Mouse (Mus musculus): ENCODE data around the gene Gm45261. TPM values are rescaled to one million over a fixed set of nuclear protein-coding genes. Genes with fewer than 3 reads are reported as not detected.
A peak's percentile ranks its signal among the peaks of the same experiment; 100 is the strongest.

Gene Gm45261
- total RNA-seq, 2 experiments from 2014 or later: not detected

GRCm38 (mm10) chr1:80409467-80410105 is 51.7 kb downstream of the Gm45261 start:
- DNase-seq: no peak

- peak; percentile 75 to 78 for DNase-seq
These were observed 52.7 kb downstream of the Gm45261 start for GRCm38 (mm10) chr1:80408586-80408985.

GRCm38 (mm10) chr1:80404196-80404595 is 57.1 kb downstream of the Gm45261 start:
- no peak for DNase-seq

- no peak for DNase-seq
These were observed 57.8 kb downstream of the Gm45261 start for GRCm38 (mm10) chr1:80403366-80403893.

- peak in 1 of 2 experiments; percentile 14 for DNase-seq
These were observed 59.3 kb downstream of the Gm45261 start for GRCm38 (mm10) chr1:80401961-80402360.

Other genes with a start within 250 kb of the Gm45261 start
- gene Fam124b, start 243.0 kb downstream of the Gm45261 start, total RNA-seq (2021): 1 to 10 TPM; 2.8 to 4.1 TPM
- gene Cul3, start 121.0 kb downstream of the Gm45261 start, total RNA-seq (2021): 100 to 1,000 TPM; 136 to 139 TPM

Data from heart, adult 18-20 months (tissue).